Mouse (Mus musculus) spleen, postnatal 14 days (tissue): ENCODE results near the gene Dph2.

Experiments
- DNase-seq, 2 experiments: peaks; one replicate each; pipeline ENCODE4 v3.0.0; 2021 to 2022; ENCODE audit warnings: low spot score in 2 of 2

Dph2 gene

DNA sequence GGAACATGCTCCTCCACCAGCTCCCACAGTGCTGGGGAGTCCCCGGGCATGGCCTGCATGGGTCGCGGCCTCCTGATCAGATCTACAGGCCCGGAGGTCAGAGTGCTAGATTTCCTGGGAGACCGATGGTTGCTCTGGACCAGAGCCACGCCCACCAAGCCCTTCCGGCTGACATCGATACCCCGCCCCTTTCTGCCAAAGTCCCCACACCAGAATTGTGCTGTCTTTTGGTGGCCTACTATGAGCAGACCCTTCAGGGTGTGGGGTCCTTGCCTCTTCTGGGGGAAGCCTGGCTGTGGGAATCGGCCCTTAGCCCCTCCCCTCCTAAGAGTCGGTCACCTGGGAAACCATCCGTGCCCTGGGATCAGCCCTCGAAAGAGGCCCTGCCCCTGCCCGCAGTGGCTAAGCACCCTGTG is 19.4 kb downstream of the Dph2 start, which contains the start of gene Ccdc24:
Gene Ccdc24, minus strand, starts transcription at position 87 of the 416 bp plus-strand sequence.
- no peak for DNase-seq

DNA sequence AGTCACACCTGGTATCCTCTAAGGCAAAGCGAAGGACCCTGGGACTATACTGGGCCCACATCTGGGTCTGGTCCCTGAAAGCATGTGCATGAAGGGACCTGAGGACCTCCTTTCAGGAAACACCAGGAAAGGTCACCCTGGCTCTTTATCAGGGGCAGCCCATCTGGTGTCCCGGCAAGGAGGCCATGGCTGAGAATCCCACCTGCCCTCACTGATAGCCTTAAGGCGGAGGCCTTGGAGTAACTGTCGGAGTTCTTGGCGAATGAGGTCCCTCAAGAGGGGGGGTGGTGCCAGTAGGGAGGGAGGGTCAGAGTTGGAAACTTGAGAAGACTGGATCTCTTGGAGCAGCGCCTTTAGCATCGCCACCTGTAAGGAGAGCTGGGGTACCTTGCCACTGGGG is 20.0 kb downstream of the Dph2 start:
- DNase-seq, result no peak

DNA sequence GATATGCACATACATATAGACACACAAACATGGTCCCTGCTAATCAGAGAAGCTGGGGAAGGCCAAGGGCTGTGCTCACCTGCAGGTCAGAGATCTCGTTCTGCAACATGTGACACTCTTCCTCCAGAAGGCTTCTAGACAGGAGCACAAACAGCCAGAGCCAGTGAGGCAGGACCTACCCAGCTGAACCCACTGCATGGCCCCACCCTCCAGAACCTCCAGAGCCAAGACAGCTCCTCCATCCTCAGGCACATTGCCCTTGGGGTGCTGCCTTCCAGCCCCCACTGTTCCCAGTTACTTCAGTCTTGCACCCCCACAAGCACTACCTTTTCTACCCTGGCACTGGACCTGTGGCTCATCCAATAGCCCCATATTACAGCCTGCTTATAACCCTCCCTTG is 21.4 kb downstream of the Dph2 start:
- no peak for DNase-seq

DNA sequence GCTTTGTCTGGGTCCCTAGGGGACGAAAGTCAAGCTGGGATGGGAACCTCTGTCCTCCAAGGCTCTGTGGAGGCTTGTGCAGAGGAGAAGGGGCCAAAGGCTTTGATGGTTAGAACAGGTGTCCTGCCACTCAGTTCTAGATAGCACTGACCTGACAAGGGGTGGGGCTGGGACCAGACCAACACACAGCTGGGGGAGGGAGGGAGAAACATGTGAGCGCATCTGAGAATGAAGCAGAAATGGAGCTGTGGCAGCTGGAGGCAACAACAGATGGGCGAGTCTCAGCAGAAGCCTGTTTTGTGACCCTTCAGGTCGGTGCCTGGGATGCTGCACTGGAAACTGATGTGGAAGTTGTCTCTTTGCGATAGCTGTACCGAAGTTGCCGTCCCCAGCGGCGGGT is 22.5 kb downstream of the Dph2 start:
- no peak for DNase-seq

DNA sequence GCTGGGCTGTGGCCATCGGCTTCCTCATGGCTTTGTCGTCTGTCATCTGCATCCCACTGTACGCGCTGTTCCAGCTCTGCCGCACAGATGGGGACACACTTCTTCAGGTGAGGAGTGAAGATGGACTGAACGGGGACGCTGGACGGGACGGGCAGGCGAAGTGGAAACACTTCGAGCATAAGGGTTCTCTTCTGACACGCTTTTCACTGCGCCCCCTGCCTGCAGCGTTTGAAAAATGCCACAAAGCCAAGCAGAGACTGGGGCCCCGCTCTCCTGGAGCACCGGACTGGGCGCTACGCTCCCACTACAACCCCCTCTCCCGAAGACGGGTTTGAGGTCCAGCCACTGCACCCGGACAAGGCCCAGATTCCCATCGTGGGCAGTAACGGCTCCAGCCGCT is 24.0 kb downstream of the Dph2 start:
- DNase-seq, result peak; percentile 36 to 64

DNA sequence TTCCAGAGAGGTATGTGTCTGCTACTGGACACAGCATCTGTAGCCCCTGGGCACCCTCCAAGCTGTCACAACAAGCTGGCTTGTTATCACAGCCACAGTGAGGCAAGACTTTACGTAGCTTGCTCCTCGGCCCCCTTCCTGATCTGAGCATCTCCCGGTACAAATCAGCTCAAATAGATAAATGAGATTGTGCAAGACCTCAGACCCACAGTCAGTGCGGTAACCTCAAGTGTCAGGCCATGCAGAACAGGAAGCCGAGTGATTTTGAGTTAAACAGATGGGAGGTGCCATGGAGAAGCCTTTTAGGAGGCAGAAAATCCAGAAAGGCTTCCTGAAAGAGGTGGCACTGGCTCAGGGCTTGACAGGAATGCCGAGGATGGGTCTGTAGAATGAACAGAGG is 24.8 kb downstream of the Dph2 start:
- DNase-seq, result no peak

DNA sequence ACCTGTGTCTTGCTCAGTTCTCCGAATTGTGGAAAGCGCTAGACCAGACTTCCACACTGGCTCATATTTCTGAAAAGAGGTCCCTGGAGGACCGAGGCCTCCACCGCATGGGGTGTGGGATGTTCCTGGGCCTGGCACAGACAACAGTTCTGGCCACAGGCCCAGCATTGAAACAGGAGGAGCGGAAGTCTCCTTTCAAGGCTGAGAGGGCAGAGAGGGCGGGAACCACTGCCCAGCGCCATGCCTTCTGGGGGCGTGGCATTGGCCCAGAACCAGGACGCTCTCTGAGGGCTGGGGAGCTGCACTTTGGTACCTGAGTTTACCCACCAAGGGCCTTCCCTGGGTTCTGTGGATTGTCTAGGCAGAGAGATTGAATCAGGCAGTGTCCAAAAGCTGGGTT is 25.7 kb downstream of the Dph2 start:
- DNase-seq, result peak in 1 of 2 experiments; percentile 29

DNA sequence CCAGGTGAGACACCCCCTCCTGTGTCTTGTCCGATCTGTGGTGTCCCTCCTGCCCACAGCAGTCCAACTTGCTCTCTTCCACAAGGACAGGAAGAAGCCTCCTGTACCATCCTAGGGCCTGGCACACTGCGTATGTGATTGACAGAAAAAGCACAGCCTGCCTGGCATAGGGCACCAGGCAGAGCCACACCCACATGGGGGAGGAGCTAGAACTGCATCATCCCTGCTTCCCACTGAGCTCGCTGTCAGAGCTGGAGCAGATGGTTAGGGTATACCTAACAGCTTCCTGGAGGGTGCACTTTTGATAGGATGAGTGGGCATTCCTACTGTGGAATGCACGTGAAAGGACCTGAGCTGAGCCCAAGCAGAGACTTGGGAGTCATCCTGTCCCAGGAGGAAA is 29.0 kb downstream of the Dph2 start:
- no peak for DNase-seq

DNA sequence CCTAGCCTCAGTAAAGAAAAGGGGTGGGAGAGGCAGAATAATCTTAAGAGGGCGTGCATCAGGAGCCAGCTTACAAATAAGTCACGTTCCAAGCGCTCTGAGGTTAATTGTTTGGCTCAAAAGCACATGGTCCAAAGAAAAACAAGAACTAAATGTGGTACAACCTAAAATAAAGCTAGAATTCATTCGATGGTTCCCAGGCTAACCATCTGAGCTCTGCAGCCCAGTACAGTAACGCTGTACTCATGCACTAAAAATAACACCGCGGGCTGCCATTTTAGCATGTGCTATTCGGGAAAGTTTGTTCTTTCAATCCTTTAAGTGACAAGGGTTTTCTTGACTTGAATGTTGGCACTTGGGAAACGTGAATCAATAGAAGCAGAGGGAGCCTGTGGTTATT is 31.3 kb downstream of the Dph2 start:
- no peak for DNase-seq

DNA sequence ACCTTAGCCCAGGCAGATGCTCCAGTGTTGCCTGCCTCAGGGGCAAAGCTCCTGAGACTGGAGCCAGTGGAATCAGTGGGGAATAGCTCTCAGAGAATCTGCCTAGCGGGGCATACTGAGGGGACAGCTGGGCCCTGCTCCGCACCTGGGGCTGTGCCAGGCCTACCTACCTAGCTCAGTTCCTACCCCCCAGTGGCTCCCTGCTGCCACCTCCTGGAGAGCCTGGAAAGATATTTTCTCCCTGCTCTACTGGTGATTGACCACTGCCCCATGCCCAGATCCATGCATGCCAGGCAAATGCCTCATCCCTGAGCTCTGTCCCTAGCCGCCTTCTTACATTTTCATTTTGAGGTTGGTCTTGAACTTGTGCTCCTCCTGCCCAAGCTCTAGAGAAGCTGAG is 33.0 kb downstream of the Dph2 start:
- DNase-seq, result peak in 1 of 2 experiments; percentile 57

DNA sequence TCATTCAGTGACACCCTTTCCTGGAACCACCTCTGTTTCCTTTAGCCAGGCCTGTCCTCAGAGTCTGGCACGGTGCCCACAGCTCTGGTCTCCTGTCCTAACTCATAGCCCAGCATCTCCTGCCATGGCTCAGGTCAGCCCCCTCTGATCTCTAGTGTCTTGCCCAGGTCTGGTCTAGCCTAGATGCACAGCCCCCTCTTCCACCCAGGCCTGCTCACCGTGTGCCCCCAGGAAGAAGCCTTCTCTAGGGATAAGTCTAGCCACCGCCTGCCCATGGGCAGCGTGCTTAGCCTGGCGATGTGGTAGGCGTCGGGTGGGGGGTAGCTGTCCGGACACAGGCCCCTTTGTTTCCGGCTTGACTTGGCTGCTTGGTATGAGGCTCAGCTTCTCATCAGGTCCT is 36.7 kb downstream of the Dph2 start:
- no peak for DNase-seq

DNA sequence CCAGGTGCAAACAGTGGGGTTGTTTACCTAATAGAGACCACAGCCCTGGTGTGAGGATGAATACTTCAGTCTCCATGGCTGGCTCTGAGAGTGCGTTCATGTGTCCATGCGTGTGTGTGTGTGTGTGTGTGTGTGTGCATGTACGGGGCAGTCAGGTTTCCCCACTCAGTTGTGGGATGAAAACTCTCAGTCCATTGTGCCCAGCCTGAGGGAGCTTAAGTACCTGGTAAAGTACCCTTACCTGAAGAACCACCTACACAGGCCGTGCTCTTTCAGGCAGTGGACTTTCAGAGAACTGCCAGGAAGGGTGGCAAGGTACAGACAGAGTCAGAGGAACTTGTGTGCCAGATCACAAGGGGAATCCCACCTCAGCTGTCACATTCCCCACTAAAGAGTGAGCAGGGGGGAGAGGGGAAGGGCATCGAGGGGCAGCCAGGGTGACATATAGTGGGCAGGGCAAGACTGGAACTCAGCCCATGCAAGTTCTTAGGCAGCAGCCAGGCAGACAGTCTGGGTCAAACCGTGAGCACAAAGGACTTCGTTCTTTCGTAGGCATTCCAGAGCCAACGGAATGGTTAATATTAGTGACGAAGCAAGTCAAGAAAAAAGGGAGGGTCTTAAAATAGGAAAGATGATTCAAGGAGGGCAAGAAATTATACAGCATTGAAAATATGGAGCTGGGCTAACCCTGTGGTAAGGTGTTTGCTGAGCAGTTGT is 39.5 kb downstream of the Dph2 start:
- DNase-seq, result no peak

DNA sequence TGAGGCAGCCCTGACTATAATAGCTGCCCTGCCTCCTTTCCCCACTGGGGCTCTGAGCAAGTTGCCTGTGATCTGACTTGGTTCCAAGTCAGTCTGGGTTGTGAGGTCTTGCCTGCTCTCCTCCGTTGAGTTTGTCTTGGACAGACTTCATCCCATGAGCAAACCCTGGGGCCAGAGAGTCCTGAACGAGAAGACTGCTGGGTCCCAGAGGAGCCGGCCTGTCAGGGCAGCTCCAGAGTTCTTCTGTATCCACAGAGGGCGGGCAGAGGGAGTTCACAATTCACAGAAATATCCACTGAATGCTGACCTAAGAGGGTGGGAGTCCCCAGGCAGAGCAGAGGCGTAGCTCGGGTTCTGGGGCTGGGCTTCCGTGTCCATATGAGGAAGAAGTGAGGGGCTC is 41.0 kb downstream of the Dph2 start:
- DNase-seq, result no peak

DNA sequence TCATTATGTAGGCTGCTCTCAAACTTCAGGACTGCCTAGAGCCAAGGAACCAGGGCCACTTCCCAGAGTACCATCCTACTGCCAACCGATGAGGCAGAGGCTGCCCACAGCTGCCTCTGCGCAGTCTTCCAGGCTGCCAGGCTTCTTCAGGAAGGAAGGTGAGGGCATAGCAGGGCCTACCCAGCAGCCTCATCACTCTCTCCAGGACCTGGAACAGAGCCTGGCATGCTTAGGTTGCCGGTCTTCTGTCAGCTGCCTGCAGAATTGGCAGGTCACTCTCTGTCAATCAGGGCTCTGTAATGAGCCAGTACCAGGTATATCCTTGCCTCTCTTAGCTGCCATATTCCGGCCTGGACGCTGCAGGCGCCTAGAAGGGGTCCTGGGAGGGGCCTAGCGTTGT is 41.7 kb downstream of the Dph2 start:
- DNase-seq, result no peak

DNA sequence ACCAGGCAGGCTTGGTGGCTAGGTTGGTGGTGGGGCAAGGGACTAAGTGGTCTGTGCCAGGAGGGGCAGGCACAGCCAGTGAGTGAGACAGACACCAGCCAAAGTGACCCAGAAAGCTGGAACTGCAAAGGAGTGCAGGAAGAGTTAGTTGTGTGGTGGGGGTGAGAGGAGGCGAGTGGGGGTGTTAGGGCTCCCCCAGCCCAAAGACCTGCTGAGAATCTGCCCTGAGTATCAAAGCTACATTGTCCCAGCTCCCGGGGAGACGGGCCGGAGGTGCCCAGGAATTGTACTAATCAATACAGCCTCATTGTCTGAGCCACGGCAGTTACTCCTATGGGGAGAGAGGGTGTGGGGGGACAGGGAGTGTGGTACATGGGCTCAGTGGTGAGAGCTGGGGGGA is 42.3 kb downstream of the Dph2 start:
- DNase-seq, result no peak

DNA sequence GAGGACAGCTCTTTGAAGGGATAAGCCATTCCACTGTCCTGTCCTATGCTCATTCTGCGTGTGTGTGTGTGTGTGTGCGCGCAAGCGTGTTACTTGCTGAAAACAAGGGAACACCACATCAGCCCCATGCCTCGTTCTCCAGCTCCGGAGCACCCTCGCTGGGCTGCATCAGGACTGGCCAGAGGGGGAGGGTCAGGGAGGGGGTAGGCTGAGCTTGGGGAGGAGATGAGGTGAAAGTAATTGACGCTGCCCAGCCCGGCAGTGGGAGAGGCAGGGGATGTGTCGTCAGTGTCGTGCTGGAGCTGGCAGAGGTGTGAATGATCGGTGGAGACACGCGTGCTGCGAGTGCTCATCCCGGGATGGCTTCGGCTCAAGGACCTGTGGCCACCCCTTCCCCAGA is 42.8 kb downstream of the Dph2 start:
- DNase-seq, result no peak

DNA sequence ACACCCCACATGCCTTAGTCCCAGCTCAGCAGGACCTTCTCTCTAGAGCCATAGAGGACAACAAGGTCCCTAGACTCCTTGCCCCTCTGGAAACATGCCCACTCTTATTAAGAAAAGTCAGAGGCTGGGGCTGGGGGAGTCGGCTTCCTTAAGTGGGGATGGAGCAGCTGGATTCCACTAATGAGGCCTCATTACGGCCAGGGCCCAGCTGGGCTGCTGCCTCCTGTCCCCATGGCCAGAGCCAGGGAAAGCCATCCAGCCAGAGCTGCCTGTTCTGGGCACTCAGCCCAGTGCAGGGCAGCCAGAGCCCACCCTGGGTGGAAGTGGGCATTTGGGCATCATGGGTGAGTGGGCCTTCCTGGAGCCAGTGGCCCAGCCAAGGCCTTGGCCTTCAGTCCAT is 44.8 kb downstream of the Dph2 start:
- no peak for DNase-seq

DNA sequence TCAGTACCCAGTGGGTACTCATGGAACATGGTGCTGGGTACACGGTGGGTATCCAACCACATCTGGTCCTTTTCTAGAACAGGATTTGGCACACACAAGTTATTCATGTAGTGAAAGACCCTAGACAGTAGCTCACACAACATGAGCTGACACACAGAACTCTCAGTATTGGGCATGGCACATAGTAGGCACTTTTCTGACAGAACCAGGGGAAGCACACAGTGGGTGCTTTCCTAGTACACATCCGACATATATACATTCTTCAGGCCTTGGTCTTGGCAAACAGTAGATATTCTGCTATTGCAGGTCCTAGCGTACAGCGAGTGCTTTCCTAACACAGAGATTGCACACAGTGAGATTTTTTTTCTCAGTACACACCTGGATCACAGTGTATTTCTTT is 45.6 kb downstream of the Dph2 start:
- no peak for DNase-seq

DNA sequence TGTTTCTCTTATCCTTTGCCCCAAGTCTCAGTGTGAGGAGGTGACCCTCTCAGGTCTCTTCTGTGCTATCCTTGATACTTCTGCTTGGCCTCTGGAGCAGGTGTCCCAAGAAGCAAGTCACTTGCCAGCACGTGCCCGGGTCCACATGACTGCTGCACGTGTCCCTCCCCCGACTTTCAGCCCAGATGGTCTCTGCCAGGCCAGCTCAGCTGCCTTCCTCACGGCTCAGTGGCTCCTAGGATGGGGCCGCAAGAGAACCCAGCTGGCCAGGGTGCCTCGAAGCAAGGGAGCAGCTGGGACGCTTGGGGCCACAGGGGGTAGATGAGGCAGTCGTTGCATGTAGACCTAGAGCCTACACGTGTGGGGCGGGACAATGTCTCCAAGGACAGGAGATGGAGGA is 46.5 kb downstream of the Dph2 start:
- DNase-seq, result no peak

DNA sequence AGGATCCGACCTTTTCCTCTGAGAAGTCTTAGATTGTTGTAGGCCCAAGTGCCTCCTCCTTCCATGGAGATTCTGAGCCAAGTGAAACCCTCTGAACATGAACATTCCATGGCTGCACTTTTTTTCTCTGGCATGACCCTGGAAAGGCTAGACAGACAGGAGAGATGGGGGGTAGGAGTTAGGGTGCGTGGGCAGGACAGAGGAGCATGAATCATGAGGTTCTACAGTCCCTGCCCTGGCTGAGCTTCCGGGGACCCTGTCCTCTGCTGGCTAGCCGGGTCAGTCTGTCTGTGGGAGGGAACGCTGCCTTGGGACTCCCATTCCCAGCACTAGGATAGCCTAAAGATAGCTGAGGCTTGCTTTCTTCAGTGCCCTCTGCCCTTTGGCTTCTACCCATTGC is 47.4 kb downstream of the Dph2 start:
- DNase-seq, result no peak

DNA sequence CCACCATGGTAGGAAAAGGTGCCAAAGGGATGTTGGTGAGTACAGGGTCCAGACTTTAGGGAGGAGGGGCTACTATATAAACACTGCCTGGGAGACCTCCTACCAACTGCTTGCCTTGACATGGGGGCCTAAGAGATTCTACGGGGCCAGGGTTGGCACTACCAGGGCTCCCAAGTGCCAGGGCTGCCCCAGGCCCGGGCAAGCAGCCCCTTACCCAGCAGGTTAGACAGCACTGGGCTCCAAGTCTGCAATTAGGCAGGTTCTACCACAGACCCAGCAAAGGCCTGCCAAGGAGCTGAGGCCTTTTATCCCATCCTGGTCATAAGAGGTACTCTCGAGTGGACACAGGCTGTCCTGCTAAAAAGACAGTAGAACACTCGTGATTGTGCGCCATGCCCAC is 48.7 kb downstream of the Dph2 start:
- DNase-seq, result no peak

DNA sequence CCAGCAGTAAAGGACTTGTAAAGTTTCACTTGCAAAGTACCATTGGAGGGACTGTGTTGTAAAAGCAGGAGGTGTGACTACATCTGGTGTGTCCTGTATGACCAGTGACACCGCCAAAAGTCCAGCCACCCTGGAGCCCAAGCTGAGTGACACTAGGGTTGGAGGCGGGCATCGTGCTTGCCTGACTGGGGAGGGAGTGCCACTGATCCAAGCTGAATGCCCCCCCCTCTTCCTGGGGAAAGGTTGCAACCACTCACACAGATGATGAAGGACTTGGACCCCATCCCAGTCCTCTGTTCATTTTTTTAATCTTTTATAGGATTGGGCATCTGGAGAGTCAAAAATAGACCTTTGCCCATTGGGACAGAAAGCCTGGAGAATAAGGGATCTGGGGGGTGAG is 50.3 kb downstream of the Dph2 start:
- no peak for DNase-seq

DNA sequence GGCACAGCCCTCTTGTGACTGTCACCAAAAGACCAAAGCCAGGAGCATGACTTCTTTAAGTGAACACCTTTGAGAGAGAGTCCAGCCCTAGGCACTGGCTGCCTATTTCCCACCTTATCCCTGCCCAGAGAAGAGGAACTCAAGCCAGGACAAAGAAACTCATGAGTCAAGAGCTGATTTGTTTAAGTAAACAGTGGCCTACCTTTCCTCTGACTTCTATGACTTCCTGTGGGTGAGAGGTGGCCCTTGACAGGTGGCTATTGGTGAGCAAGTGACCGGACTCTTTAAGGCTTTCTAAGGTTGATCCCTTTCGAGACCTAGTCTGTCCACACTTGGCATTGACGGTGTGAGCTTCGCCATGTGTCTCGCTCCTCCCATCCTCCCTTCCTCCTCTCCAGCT is 51.0 kb downstream of the Dph2 start:
- no peak for DNase-seq

DNA sequence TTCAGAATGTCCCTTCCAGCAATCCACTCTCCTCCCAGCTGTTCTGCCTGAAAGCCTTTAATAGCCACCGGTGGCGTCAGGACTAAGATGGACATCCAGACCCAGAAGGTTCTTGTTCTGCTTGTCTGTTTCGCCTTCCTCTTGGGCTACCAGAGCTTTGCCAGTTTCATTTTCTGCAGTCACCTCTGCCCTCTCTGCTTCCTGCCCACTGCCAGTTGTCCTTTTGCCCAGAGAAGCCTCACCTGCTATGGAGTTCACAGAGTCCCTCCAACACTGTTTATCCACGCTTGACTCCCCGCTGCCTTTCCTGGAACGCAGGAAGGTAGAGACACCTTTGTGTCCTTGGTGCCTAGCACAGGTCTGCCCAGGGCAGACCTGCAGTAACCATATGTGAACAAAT is 52.5 kb downstream of the Dph2 start:
- DNase-seq, result no peak
